Mouse (Mus musculus): ENCODE measurements around the gene Rdh7.

- no peak for TF ChIP-seq GATA1 (IDR thresholded peaks at IDR 0.05; ENCODE audit: borderline replicate concordance, low read length)
- no peak for TF ChIP-seq FLI1 (IDR thresholded peaks at IDR 0.05; ENCODE audit: low read length)
Measured at GRCm38 (mm10) chr10:127886551-127886950, 2.1 kb downstream of the Rdh7 start.
